Mouse (Mus musculus) spleen, postnatal 10 days (tissue): Measurements from ENCODE around the gene Chat.
A peak's percentile ranks its signal among the peaks of the same experiment; 100 is the strongest.
"Not testable (repeated sequence)": the region's sequence is repeated elsewhere in the genome, so short reads cannot be mapped to it uniquely, and the experiment has no call there.

Experiments used
- DNase-seq, 2 experiments: peaks; one replicate each; pipeline ENCODE4 v3.0.0; 2021 to 2022; ENCODE audit warnings: low spot score in 2 of 2

The Chat gene

GRCm38 (mm10) chr14:32463211-32464040 is 2.4 kb downstream of the Chat start:
- DNase-seq: no peak

- DNase-seq: no peak
These were observed 13.2 kb downstream of the Chat start for GRCm38 (mm10) chr14:32452552-32452951.

GRCm38 (mm10) chr14:32446989-32447388 is 18.8 kb downstream of the Chat start:
- DNase-seq: no peak

- no peak for DNase-seq
These were observed 22.3 kb downstream of the Chat start for GRCm38 (mm10) chr14:32443446-32443845.

- no peak for DNase-seq
These were observed 26.0 kb downstream of the Chat start for GRCm38 (mm10) chr14:32439744-32440143.

GRCm38 (mm10) chr14:32439316-32439715 is 26.5 kb downstream of the Chat start:
- peak in 1 of 2 experiments; percentile 5 for DNase-seq

GRCm38 (mm10) chr14:32437352-32437793 is 28.4 kb downstream of the Chat start:
- DNase-seq: peak in 1 of 2 experiments; percentile 7

- DNase-seq: no peak
These were observed 36.7 kb downstream of the Chat start for GRCm38 (mm10) chr14:32429030-32429602.

GRCm38 (mm10) chr14:32423946-32424345 is 41.8 kb downstream of the Chat start:
- no peak for DNase-seq

GRCm38 (mm10) chr14:32418747-32419146 is 47.0 kb downstream of the Chat start:
- no peak for DNase-seq

GRCm38 (mm10) chr14:32412075-32412474 is 53.7 kb downstream of the Chat start:
- no peak for DNase-seq

- DNase-seq: no peak
These were observed 55.7 kb downstream of the Chat start for GRCm38 (mm10) chr14:32410084-32410483.

- not testable (repeated sequence) for DNase-seq
These were observed 60.4 kb downstream of the Chat start for GRCm38 (mm10) chr14:32405399-32405798.

GRCm38 (mm10) chr14:32388196-32388595 is 77.6 kb downstream of the Chat start, which contains the start of gene 1700024G13Rik:
Gene 1700024G13Rik, minus strand, starts transcription at chr14:32388391.
- peak in 1 of 2 experiments; percentile 35 for DNase-seq

GRCm38 (mm10) chr14:32381619-32382018 is 84.2 kb downstream of the Chat start:
- DNase-seq: no peak

- no peak for DNase-seq
These were observed 84.7 kb downstream of the Chat start for GRCm38 (mm10) chr14:32381066-32381465.

GRCm38 (mm10) chr14:32380099-32380480 is 85.7 kb downstream of the Chat start:
- no peak for DNase-seq

- DNase-seq: no peak
These were observed 86.2 kb downstream of the Chat start for GRCm38 (mm10) chr14:32379395-32380098.

- no peak for DNase-seq
These were observed 93.3 kb downstream of the Chat start for GRCm38 (mm10) chr14:32372510-32372909.

GRCm38 (mm10) chr14:32369756-32370155 is 96.0 kb downstream of the Chat start:
- no peak for DNase-seq

GRCm38 (mm10) chr14:32364359-32364758 is 101.4 kb downstream of the Chat start:
- no peak for DNase-seq
